Mouse (Mus musculus) retina, postnatal 7 days (tissue): ENCODE results near the gene Dok7.

Experiments
- DNase-seq: peaks from one replicate; pipeline ENCODE4 v3.0.0-alpha.2; 2012; ENCODE audit warnings: low read depth, low spot score

Gene Dok7

GRCm38 (mm10) chr5:35057582-35057981, 1.0 kb downstream of the Dok7 start:
- DNase-seq: no peak

DNA sequence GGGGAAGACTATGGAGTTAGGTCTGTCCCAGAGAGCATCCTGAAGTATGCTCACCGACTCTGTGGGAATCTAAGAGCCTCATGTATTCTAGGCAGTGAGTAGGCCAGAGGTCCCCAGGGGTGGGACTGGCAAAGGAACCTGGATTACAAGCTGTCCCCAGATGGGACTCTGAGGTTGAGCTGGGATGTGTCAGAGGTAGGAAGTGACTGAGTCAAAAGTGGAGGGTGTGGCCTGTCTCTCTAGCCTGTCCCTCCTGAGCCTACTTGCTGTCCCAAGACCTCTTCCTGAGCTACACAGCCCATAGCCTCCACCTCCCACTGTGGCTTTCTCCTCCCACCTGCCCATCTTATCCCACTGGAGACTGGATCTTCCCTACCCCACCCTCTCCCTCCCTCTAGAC, 1.6 kb downstream of the Dok7 start:
- no peak for DNase-seq

- DNase-seq: no peak
Measured at GRCm38 (mm10) chr5:35060098-35060497, 3.5 kb downstream of the Dok7 start.

DNA sequence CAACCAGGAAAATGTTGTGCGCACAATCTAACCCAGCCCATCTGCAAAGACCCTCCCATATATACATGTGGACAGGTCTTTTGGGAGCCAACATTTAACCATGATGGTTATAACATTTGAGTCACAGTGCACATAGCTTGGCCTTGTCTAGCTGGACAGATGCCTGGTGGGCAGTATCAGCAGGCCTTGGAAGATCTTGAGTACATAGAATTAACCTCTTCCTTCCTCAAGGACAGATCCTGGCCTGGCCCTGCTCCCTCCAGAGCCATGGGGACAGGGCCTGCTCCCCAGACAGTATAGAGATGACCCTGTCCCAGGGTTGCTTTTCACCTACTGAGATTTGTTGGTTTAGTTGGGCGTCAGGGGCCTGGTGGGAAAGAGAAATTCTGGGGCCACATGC, 13.3 kb downstream of the Dok7 start:
- DNase-seq: no peak

- DNase-seq: no peak
Measured at GRCm38 (mm10) chr5:35070314-35070713, 13.7 kb downstream of the Dok7 start.

- no peak for DNase-seq
Measured at GRCm38 (mm10) chr5:35070953-35071352, 14.4 kb downstream of the Dok7 start.

DNA sequence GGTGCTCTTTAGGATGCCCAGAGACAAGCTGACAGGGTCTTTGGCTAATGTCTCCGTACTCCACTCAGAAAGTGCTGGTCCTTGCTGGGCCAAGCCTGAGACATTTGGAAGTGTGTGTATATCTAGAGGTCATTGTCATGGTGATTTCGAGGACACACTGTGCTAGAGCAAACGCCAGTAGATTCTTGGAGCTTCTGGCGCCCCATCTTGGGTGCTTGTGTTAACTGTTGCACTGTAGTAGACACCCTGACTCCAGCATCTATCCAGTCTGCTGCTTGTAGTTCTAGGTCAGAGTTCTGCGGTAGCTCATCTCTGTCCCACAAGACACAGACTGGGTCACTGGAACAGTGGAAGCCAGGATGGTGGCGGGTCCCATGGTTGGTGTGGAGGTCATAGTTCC, 15.3 kb downstream of the Dok7 start:
- no peak for DNase-seq

DNA sequence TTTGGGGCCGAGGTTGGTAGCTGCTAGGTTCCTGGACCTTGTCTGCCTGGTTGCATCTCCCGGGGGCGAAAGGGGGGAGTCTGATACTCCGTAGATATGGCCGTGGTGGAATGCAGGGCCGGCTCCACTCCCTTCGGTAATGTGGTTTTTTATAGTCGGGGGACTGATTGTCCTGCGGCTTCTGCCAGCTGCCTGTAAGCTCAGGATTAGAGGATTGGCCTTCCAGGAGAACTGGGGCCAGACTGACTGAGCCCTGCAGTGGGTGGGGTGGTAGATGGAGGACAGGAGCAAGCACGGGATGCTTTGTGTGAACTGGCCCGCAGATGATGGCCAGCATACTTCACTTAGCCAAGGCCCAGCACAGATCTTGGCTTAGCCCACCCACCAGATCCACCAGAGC, 16.7 kb downstream of the Dok7 start:
- no peak for DNase-seq

- DNase-seq: no peak
Measured at GRCm38 (mm10) chr5:35073992-35074391, 17.4 kb downstream of the Dok7 start.

DNA sequence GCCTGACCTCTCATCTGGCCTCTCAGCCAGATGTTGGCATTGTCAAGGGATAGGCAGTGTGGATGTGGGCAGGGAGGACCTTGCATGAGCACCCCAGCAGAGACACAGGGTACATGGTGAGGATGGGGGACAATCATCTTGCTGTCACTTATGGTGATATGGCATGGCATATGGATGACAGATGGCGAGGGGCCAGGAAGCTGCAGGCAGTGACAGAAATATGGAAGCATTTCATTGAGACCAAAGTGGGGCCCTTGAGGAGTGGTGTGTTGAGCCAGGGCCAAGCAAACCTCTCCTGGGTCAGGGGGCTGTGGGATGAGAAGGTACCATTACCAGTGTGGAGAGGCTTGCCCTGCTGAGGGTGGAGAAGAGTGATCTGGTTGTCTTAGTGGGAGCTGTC, 19.8 kb downstream of the Dok7 start:
- no peak for DNase-seq

- DNase-seq: no peak
Measured at GRCm38 (mm10) chr5:35079101-35079500, 22.5 kb downstream of the Dok7 start.

DNA sequence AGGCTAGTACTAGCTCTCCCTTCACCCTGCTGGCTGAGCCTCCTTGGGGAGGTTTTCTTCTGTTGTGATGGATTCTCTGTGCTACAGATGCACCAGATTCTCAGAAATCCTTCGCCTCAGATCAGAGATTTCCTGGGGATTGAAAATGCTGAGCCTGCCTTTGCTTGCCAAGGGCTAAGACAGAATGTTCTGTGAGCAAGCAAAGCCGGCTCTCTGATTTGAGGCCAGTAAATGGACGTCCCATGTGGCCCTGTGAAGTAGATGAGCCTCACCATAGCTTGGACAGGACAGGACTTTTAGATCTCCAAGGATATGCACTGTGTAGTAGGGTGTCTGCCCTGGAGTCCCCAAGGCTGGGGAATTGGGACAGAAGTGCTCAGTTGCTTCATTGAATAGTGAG, 28.3 kb downstream of the Dok7 start:
- DNase-seq: no peak

- peak; percentile 71 for DNase-seq
Measured at GRCm38 (mm10) chr5:35088785-35089613, 32.4 kb downstream of the Dok7 start.

DNA sequence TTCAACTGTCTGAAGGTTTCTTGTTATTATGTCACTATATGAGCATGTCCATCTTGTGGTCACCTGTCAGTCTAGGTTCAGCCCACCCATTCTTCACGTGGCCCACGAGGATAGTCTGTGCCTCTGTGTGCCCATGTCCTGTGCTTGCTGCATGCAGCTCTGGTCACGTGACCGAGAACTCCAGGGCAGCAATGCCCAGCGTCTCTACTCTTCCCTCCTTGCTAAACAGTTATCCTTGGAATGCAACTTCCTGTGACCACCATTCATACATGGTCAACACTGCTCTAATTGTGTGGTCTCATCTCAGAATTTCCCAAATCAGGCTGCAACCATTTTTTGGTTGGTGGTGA, 33.0 kb downstream of the Dok7 start:
- no peak for DNase-seq

- no peak for DNase-seq
Measured at GRCm38 (mm10) chr5:35091636-35092035, 35.1 kb downstream of the Dok7 start.

DNA sequence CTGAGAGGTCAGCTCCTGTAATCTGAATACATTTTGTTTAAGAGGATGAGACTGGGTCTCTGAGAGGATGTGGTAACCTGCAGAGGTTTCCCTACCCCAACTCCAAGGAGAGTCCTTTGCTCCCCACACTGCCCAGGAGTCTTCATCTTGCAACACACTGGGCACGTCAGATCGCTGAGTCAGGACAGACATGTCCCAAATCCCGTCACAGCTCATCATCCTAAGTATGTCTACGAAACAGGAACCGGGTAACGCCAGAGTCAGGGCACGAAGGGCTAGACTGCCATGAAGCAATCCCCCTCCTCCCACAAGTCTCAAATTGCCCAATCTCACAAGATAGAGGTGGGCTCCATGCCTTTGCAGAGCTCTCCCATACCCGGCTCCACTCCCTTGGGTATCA, 46.5 kb downstream of the Dok7 start:
- DNase-seq: no peak

DNA sequence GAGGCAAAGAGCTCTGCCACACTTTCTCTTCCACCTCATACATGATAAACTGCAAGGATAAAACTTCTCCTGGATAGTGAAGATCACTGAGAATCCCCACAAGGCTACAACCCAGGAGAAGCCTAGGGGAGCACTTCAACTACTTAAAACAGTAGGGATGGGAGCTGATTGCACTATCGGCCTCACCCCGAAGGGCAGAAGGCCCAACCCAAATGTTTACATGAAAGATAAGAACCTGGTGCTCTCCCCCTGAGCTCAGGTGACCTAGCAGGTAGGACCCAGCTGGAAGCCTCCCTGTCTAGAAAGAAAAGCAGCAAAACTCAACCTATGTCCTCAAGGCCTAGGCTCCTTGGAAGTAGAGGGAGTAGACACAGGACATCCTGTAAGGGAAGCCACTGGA, 47.0 kb downstream of the Dok7 start:
- no peak for DNase-seq

GRCm38 (mm10) chr5:35104183-35104959, 47.8 kb downstream of the Dok7 start:
- DNase-seq: no peak

- DNase-seq: peak; percentile 79
Measured at GRCm38 (mm10) chr5:35104960-35105921, 48.7 kb downstream of the Dok7 start, which contains the start of gene Lrpap1. TSS of gene Lrpap1 (minus strand) at chr5:35105766.

GRCm38 (mm10) chr5:35105922-35106298, 49.3 kb downstream of the Dok7 start:
- DNase-seq: no peak

DNA sequence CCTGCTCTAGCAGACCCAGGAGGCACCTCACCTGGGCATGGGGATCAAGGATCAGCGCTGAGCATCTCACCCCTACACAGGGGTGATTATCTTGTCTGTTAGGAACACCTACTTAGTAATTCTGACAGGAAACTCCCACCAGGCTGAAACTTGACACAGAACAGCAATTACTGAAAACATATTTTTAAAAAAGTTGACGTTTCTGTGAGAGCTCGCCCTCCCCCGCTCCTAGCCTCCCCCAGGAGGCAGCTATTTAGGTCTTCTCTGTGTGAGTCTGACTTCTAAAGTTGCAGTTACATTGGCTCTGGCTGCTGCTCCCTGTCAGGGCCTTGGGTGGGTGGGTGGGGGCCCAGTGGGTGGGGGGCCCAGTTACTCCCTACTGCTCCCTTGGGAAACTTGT, 55.9 kb downstream of the Dok7 start:
- DNase-seq: no peak

DNA sequence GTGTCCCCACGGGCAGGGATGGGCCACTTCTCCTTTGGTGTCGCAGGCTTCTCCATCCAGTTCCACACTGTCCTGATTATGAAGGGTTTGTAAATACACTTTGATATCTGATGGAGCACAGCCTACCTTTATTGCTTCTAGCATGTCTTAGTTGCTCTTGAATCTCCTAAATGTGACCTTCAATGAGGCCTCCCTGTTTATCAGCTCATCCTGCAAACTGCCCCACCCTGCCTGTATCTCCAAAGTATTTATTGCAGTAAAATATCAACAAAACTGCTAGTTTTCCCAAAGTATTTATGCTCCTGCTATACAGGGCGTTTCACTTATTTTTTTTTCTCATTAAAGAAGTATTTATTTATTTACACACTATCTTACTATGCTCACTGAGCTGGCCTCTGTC, 59.4 kb downstream of the Dok7 start:
- DNase-seq: no peak
